Mouse (Mus musculus) myocyte (in vitro differentiated cells): Measurements from ENCODE around the gene Nr1h4.

Source experiments
- MAX ChIP-seq: IDR thresholded peaks from one replicate; pipeline ENCODE4 v1.6.1; 2011; ENCODE audit warnings: low read depth, mild to moderate bottlenecking, control low read depth
- MYOD1 ChIP-seq, 3 experiments: IDR thresholded peaks; one replicate each; pipeline ENCODE4 v1.6.1; 2011; ENCODE audit warnings: control low read depth in 2 of 3, low read depth in 2 of 3, mild to moderate bottlenecking in 2 of 3, moderate library complexity in 1 of 3; ENCODE audit not compliant: insufficient read length in 2 of 3, control insufficient read depth in 1 of 3
- POLR2A ChIP-seq: IDR thresholded peaks from one replicate; pipeline ENCODE4 v1.6.1; 2011; ENCODE audit warnings: low read depth, mild to moderate bottlenecking, control low read depth, moderate library complexity; ENCODE audit not compliant: insufficient read length
- POLR2AphosphoS2 ChIP-seq: IDR thresholded peaks from one replicate; pipeline ENCODE4 v1.6.1; 2011; ENCODE audit warnings: low read depth, control low read depth; ENCODE audit not compliant: insufficient read length
- TCF12 ChIP-seq: IDR thresholded peaks from one replicate; pipeline ENCODE4 v1.6.1; 2011; ENCODE audit warnings: mild to moderate bottlenecking, control low read depth; ENCODE audit not compliant: poor library complexity, insufficient read depth, severe bottlenecking
- TCF3 ChIP-seq: IDR thresholded peaks from one replicate; pipeline ENCODE4 v1.6.1; 2011; ENCODE audit warnings: low read depth, control low read depth; ENCODE audit not compliant: insufficient read length
- USF1 ChIP-seq: IDR thresholded peaks from one replicate; pipeline ENCODE4 v1.6.1; 2011; ENCODE audit warnings: low read depth, mild to moderate bottlenecking, control low read depth, moderate library complexity

GRCm38 (mm10) chr10:89481638-89482037 lies 51.7 kb downstream of the Nr1h4 start:
- TF ChIP-seq USF1 (no peak), TCF12 (no peak), POLR2A (no peak), POLR2AphosphoS2 (no peak), MYOD1 (IDR thresholded peaks at IDR 0.05; ENCODE audit: control insufficient read depth in 1 of 3, insufficient read length in 2 of 3, low read depth in 2 of 3) (no peak), TCF3 (no peak), MAX (no peak)
